Mouse (Mus musculus) bone marrow macrophage, adult 2 months (primary cell): ENCODE results near the gene Rai14.

Experiments used
- CTCF ChIP-seq: IDR thresholded peaks from 2 replicates; pipeline ENCODE4 v1.5.1; 2012; ENCODE audit warnings: low read depth, mild to moderate bottlenecking, low read length, moderate library complexity
- POLR2A ChIP-seq: IDR thresholded peaks from 2 replicates; pipeline ENCODE4 v1.6.1; 2012; ENCODE audit warnings: mild to moderate bottlenecking, low read depth, low read length, borderline replicate concordance

- no peak for TF ChIP-seq CTCF
- no peak for TF ChIP-seq POLR2A
These were observed 93.2 kb downstream of the Rai14 start for GRCm38 (mm10) chr15:10621194-10621593.
